Mouse (Mus musculus) spleen, adult 2 months (tissue): ENCODE results near the gene Sh3gl2.

Experiments
- CTCF ChIP-seq: fragments of 200-500 bp; IDR thresholded peaks from 2 replicates; pipeline ENCODE4 v1.5.1; 2011; ENCODE audit warnings: mild to moderate bottlenecking, inconsistent platforms; ENCODE audit not compliant: insufficient read depth, insufficient read length, insufficient replicate concordance; ENCODE audit errors: extremely low read depth
- POLR2A ChIP-seq: fragments of 200-500 bp; IDR thresholded peaks from 2 replicates; pipeline ENCODE4 v1.6.1; 2011; ENCODE audit warnings: low read depth, low read length, inconsistent platforms

DNA sequence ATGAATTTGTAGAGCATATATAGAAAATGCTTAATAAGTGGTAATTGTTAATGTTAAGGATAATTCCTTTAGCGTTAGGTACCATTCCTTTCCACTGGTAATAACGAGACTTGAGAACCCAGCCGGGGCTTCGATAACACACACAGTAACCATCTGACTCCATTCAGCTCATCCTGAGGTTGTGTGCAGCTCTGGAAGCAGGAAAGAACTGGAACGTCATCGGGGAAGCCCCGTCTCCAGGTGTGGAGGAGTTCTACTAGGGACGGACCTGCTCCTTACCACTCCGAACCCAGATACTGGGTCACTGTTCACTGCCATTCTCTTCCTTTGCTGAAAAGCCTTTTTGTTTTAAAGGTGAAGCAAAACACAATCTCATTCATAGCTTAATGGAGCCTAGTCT lies 2.6 kb downstream of the Sh3gl2 start:
- no peak for TF ChIP-seq CTCF
- no peak for TF ChIP-seq POLR2A
